Mouse (Mus musculus) small intestine, adult 2 months (tissue): Measurements from ENCODE around the gene Sfmbt2.

Experiments
- CTCF ChIP-seq: fragments of 200-500 bp; IDR thresholded peaks from 2 replicates; pipeline ENCODE4 v1.5.1; 2012; ENCODE audit warnings: low read depth, mild to moderate bottlenecking, control low read depth, inconsistent platforms, low read length, moderate library complexity, mixed read lengths; ENCODE audit not compliant: insufficient replicate concordance, insufficient read length; ENCODE audit errors: extremely low read depth
- POLR2A ChIP-seq: fragments of 200-500 bp; IDR thresholded peaks from 2 replicates; pipeline ENCODE4 v1.6.1; 2012; ENCODE audit warnings: low read depth, mild to moderate bottlenecking, control low read depth, inconsistent platforms, low read length, moderate library complexity

DNA sequence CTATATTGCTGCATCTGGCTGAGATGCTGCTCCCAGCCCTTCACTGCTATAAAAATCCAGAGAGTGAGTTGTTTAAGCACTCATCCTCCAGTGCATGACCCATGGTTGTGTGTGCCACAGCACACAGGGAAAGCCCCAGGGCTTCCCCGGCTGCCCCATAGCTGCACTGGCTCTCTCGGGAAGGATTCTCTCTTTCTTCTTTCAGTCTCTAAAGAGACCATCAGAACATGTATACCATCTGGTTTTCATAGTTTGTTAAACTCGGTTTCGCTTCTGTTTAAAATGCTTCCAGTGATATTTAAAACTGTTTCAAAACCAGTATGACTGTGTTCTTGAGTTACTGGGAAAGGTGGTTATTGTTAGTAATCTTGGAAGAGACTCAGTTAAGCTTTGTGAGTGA lies 47.1 kb upstream of the Sfmbt2 start:
- no peak for TF ChIP-seq CTCF
- TF ChIP-seq POLR2A, result no peak
